Mouse (Mus musculus) heart, adult 2 months (tissue): ENCODE measurements at regions not wholly inside any gene's neighbourhood (a gene's known extent, or its start where the extent isn't known, plus 50 kb on each side); places are given as distances from the start of the nearest gene placed in this dataset.
"Not testable (repeated sequence)": the region's sequence is repeated elsewhere in the genome, so short reads cannot be mapped to it uniquely, and the experiment has no call there.

Experiments used
- DNase-seq, 2 experiments: peaks; one replicate each; pipeline ENCODE4 v3.0.0; 2021
- H3K27ac ChIP-seq: fragments of 200-600 bp; 2 replicates; pipeline ENCODE4 v1.8.1; 2022
- H3K27me3 ChIP-seq: fragments of 200-500 bp; 2 replicates; pipeline ENCODE4 v1.6.1; 2012; ENCODE audit warnings: mild to moderate bottlenecking, low read length, inconsistent platforms, mixed read lengths; ENCODE audit not compliant: control insufficient read depth, insufficient read depth
- H3K36me3 ChIP-seq: fragments of 200-500 bp; 2 replicates; pipeline ENCODE4 v1.6.1; 2012; ENCODE audit warnings: low read length, inconsistent platforms; ENCODE audit not compliant: control insufficient read depth, insufficient read depth
- H3K4me1 ChIP-seq: fragments of 200-500 bp; 2 replicates; pipeline ENCODE4 v1.6.1; 2011; ENCODE audit warnings: low read length; ENCODE audit not compliant: control insufficient read depth, insufficient read depth
- H3K4me3 ChIP-seq: fragments of 200-600 bp; 2 replicates; pipeline ENCODE4 v1.8.1; 2022
- H3K79me2 ChIP-seq: fragments of 200-500 bp; replicated peaks from 2 replicates; pipeline ENCODE4 v1.6.1; 2012; ENCODE audit warnings: mild to moderate bottlenecking, inconsistent platforms, low read length, moderate library complexity, mixed read lengths; ENCODE audit not compliant: control insufficient read depth, insufficient read depth
- H3K9ac ChIP-seq: fragments of 200-500 bp; 2 replicates; pipeline ENCODE4 v1.6.1; 2012; ENCODE audit warnings: low read depth, mild to moderate bottlenecking, control low read depth, inconsistent platforms, low read length, mixed read lengths
- CTCF ChIP-seq: fragments of 200-600 bp; IDR thresholded peaks from 2 replicates; pipeline ENCODE4 v1.8.1; 2022; ENCODE audit warnings: antibody characterized with exemption, mild to moderate bottlenecking, moderate library complexity
- WGBS: fragments of 180-500 bp; shearing (Covaris S2); methylation state at CpG from one replicate; pipeline ENCODE4 v1.1.7; 2018; 5-methylcytosine and 5-hydroxymethylcytosine counted together
- intact Hi-C: fragments of 180-260 bp; cut with DNase I; formaldehyde crosslinking; loops from one replicate; pipeline ENCODE4 v1.15.1; 2025

- intact Hi-C loops, H3K4me1 ChIP-seq, H3K27me3 ChIP-seq, DNase-seq, H3K4me3 ChIP-seq, H3K79me2 ChIP-seq, H3K9ac ChIP-seq, H3K36me3 ChIP-seq, H3K27ac ChIP-seq: not testable (repeated sequence)
Observed at GRCm38 (mm10) chr14:53723611-53724010, 530.3 kb downstream of the Dad1 start.

- H3K27ac ChIP-seq, H3K27me3 ChIP-seq, DNase-seq, H3K79me2 ChIP-seq, H3K9ac ChIP-seq, H3K4me3 ChIP-seq, intact Hi-C loops, H3K36me3 ChIP-seq, H3K4me1 ChIP-seq: not testable (repeated sequence)
- 28% methylated on average over 2 of the region's 2 CpGs for WGBS
Observed at GRCm38 (mm10) chr14:53721901-53722300, 532.0 kb downstream of the Dad1 start.

- H3K4me1 ChIP-seq, DNase-seq, H3K4me3 ChIP-seq, H3K79me2 ChIP-seq, H3K9ac ChIP-seq, H3K27ac ChIP-seq, H3K27me3 ChIP-seq, intact Hi-C loops, H3K36me3 ChIP-seq: not testable (repeated sequence)
- peak; percentile 51 for TF ChIP-seq CTCF
- WGBS = 8% methylated on average over 3 of the region's 3 CpGs
Observed at GRCm38 (mm10) chr14:53709627-53710026, 544.3 kb downstream of the Dad1 start.

- not testable (repeated sequence) for H3K79me2 ChIP-seq
Observed at GRCm38 (mm10) chr14:53704351-53704750, 549.6 kb downstream of the Dad1 start.

GRCm38 (mm10) chr14:53703593-53703992 is 550.3 kb downstream of the Dad1 start:
- intact Hi-C loops, H3K27me3 ChIP-seq, H3K9ac ChIP-seq, H3K4me1 ChIP-seq, H3K79me2 ChIP-seq, H3K36me3 ChIP-seq, H3K4me3 ChIP-seq, DNase-seq, H3K27ac ChIP-seq: not testable (repeated sequence)
- 28% methylated on average over 1 of the region's 1 CpGs for WGBS

More at GRCm38 (mm10) chr14:53704351-53704750, 549.6 kb downstream of the Dad1 start:
- H3K27me3 ChIP-seq, H3K4me1 ChIP-seq, H3K36me3 ChIP-seq, intact Hi-C loops, H3K27ac ChIP-seq, DNase-seq, H3K4me3 ChIP-seq, H3K9ac ChIP-seq: not testable (repeated sequence)
- 67% methylated on average over 5 of the region's 5 CpGs for WGBS

- H3K4me3 ChIP-seq, H3K9ac ChIP-seq, H3K79me2 ChIP-seq, DNase-seq, intact Hi-C loops, H3K36me3 ChIP-seq, H3K27ac ChIP-seq, H3K27me3 ChIP-seq, H3K4me1 ChIP-seq: not testable (repeated sequence)
- WGBS = 65% methylated on average over 4 of the region's 4 CpGs
Observed at GRCm38 (mm10) chr14:53684100-53684499, 569.8 kb downstream of the Dad1 start.

GRCm38 (mm10) chr14:53683361-53684015 is 570.4 kb downstream of the Dad1 start:
- intact Hi-C loops, H3K79me2 ChIP-seq, H3K27me3 ChIP-seq, H3K27ac ChIP-seq, H3K9ac ChIP-seq, DNase-seq, H3K4me1 ChIP-seq, H3K36me3 ChIP-seq, H3K4me3 ChIP-seq: not testable (repeated sequence)
- 76% methylated on average over 9 of the region's 9 CpGs for WGBS
